Mouse (Mus musculus): Measurements from ENCODE around the gene Hoga1. TPM values are rescaled to one million over a fixed set of nuclear protein-coding genes. Genes with fewer than 3 reads are reported as not detected.

Gene Hoga1
- polyA plus RNA-seq, 1 experiment from 2014 or later = 1.7 TPM

- Histone ChIP-seq H3K4me1 (peaks cover 36% of the 10 kb centered on the region), H3K9me3 (replicated peaks) (no peaks in the 10 kb centered on the region), H3K27ac (replicated peaks) (no peak overlapping the region; the same call in 1 of the 2 replicates), H3K27me3 (no peaks in the 10 kb centered on the region), H3K4me3 (replicated peaks) (no peak overlapping the region), H3K36me3 (no peaks in the 10 kb centered on the region), H3K9ac (no peak overlapping the region), H3K4me2 (replicated peaks) (no peak overlapping the region)
- ATAC-seq (ENCODE audit: insufficient number of reproducible peaks, low FRiP score, low TSS enrichment, low read depth) = no peak
- 33% methylated on average over 7 of the region's 7 CpGs for WGBS
Measured at GRCm38 (mm10) chr19:42009067-42009466, 36.3 kb upstream of the Hoga1 start.

- Histone ChIP-seq H3K9me3 (replicated peaks) (no peaks in the 10 kb centered on the region), H3K27me3 (no peaks in the 10 kb centered on the region), H3K36me3 (no peaks in the 10 kb centered on the region), H3K9ac (no peak overlapping the region), H3K4me1 (peaks cover 39% of the 10 kb centered on the region), H3K4me3 (replicated peaks) (no peak overlapping the region), H3K4me2 (replicated peaks) (no peak overlapping the region), H3K27ac (replicated peaks) (no peak overlapping the region)
- ATAC-seq (ENCODE audit: insufficient number of reproducible peaks, low FRiP score, low TSS enrichment, low read depth) = no peak
- 76% methylated on average over 4 of the region's 4 CpGs for WGBS
Measured at GRCm38 (mm10) chr19:42010436-42010835, 35.0 kb upstream of the Hoga1 start.

GRCm38 (mm10) chr19:42011123-42011522 is 34.3 kb upstream of the Hoga1 start:
- no peak overlapping the region for H3K4me3 ChIP-seq (replicated peaks)
- ATAC-seq (ENCODE audit: insufficient number of reproducible peaks, low FRiP score, low TSS enrichment, low read depth) = peak; percentile 45; the same call in 1 of the 2 replicates
- H3K4me1 ChIP-seq = peaks cover 40% of the 10 kb centered on the region
- no peaks in the 10 kb centered on the region for H3K27me3 ChIP-seq
- peak overlapping the region; percentile 28; the same call in 1 of the 2 replicates for H3K27ac ChIP-seq (replicated peaks)
- H3K9me3 ChIP-seq (replicated peaks) = no peaks in the 10 kb centered on the region
- WGBS = 70% methylated on average over 7 of the region's 7 CpGs
- no peak overlapping the region for H3K9ac ChIP-seq
- H3K36me3 ChIP-seq = no peaks in the 10 kb centered on the region
- H3K4me2 ChIP-seq (replicated peaks) = no peak overlapping the region

- ATAC-seq (ENCODE audit: insufficient number of reproducible peaks, low FRiP score, low TSS enrichment, low read depth) = no peak
- Histone ChIP-seq H3K4me1 (peaks cover 55% of the 10 kb centered on the region), H3K27me3 (no peaks in the 10 kb centered on the region), H3K4me2 (replicated peaks) (no peak overlapping the region), H3K36me3 (no peaks in the 10 kb centered on the region), H3K9ac (no peak overlapping the region), H3K9me3 (replicated peaks) (no peaks in the 10 kb centered on the region), H3K27ac (replicated peaks) (peak overlapping the region; percentile 11; the same call in 1 of the 2 replicates), H3K4me3 (replicated peaks) (no peak overlapping the region)
- WGBS = 74% methylated on average over 3 of the region's 3 CpGs
Measured at GRCm38 (mm10) chr19:42014231-42014825, 31.1 kb upstream of the Hoga1 start.

GRCm38 (mm10) chr19:42015001-42015400 is 30.4 kb upstream of the Hoga1 start:
- 80% methylated on average over 6 of the region's 6 CpGs for WGBS
- Histone ChIP-seq H3K27ac (replicated peaks) (no peak overlapping the region), H3K9me3 (replicated peaks) (no peaks in the 10 kb centered on the region), H3K4me2 (replicated peaks) (no peak overlapping the region), H3K4me1 (peaks cover 59% of the 10 kb centered on the region), H3K36me3 (no peaks in the 10 kb centered on the region), H3K27me3 (no peaks in the 10 kb centered on the region), H3K9ac (no peak overlapping the region), H3K4me3 (replicated peaks) (no peak overlapping the region)
- ATAC-seq (ENCODE audit: insufficient number of reproducible peaks, low FRiP score, low TSS enrichment, low read depth) = no peak

GRCm38 (mm10) chr19:42016251-42016650 is 29.2 kb upstream of the Hoga1 start:
- Histone ChIP-seq H3K4me3 (replicated peaks) (no peak overlapping the region), H3K36me3 (no peaks in the 10 kb centered on the region), H3K4me2 (replicated peaks) (no peak overlapping the region), H3K9me3 (replicated peaks) (no peaks in the 10 kb centered on the region), H3K4me1 (peaks cover 58% of the 10 kb centered on the region), H3K27ac (replicated peaks) (peak overlapping the region; percentile 93), H3K9ac (no peak overlapping the region), H3K27me3 (no peaks in the 10 kb centered on the region)
- 55% methylated on average over 4 of the region's 4 CpGs for WGBS
- no peak for ATAC-seq (ENCODE audit: insufficient number of reproducible peaks, low FRiP score, low TSS enrichment, low read depth)

GRCm38 (mm10) chr19:42016840-42017239 is 28.6 kb upstream of the Hoga1 start:
- Histone ChIP-seq H3K9me3 (replicated peaks) (no peaks in the 10 kb centered on the region), H3K4me1 (peaks cover 64% of the 10 kb centered on the region), H3K27me3 (no peaks in the 10 kb centered on the region), H3K27ac (replicated peaks) (peak overlapping the region; percentile 93), H3K4me2 (replicated peaks) (0 out of 2 replicates have a peak overlapping the region, but pooled peaks have one; percentile 4), H3K9ac (no peak overlapping the region), H3K36me3 (no peaks in the 10 kb centered on the region), H3K4me3 (replicated peaks) (no peak overlapping the region)
- 0 out of 2 replicates have a peak, but pooled peaks have one; percentile 56 for ATAC-seq (ENCODE audit: insufficient number of reproducible peaks, low FRiP score, low TSS enrichment, low read depth)
- 29% methylated on average over 5 of the region's 5 CpGs for WGBS

- WGBS = 37% methylated on average over 8 of the region's 8 CpGs
- no peak overlapping the region for H3K9ac ChIP-seq
- H3K36me3 ChIP-seq = no peaks in the 10 kb centered on the region
- H3K9me3 ChIP-seq (replicated peaks) = no peaks in the 10 kb centered on the region
- H3K27me3 ChIP-seq = no peaks in the 10 kb centered on the region
- H3K27ac ChIP-seq (replicated peaks) = peak overlapping the region; percentile 93
- ATAC-seq (ENCODE audit: insufficient number of reproducible peaks, low FRiP score, low TSS enrichment, low read depth) = peak; percentile 73
- peaks cover 71% of the 10 kb centered on the region for H3K4me1 ChIP-seq
- H3K4me2 ChIP-seq (replicated peaks) = 0 out of 2 replicates have a peak overlapping the region, but pooled peaks have one; percentile 4
- H3K4me3 ChIP-seq (replicated peaks) = no peak overlapping the region
Measured at GRCm38 (mm10) chr19:42017399-42018247, 27.8 kb upstream of the Hoga1 start.

- Histone ChIP-seq H3K4me2 (replicated peaks) (no peak overlapping the region), H3K27ac (replicated peaks) (peak overlapping the region; percentile 93), H3K27me3 (no peaks in the 10 kb centered on the region), H3K4me3 (replicated peaks) (no peak overlapping the region), H3K9ac (no peak overlapping the region), H3K9me3 (replicated peaks) (no peaks in the 10 kb centered on the region), H3K4me1 (peaks cover 76% of the 10 kb centered on the region), H3K36me3 (no peaks in the 10 kb centered on the region)
- no peak for ATAC-seq (ENCODE audit: insufficient number of reproducible peaks, low FRiP score, low TSS enrichment, low read depth)
- 33% methylated on average over 4 of the region's 4 CpGs for WGBS
Measured at GRCm38 (mm10) chr19:42019011-42019522, 26.3 kb upstream of the Hoga1 start.

- H3K36me3 ChIP-seq = no peaks in the 10 kb centered on the region
- H3K9ac ChIP-seq = no peak overlapping the region
- peaks cover 59% of the 10 kb centered on the region for H3K4me1 ChIP-seq
- H3K9me3 ChIP-seq (replicated peaks) = no peaks in the 10 kb centered on the region
- H3K27me3 ChIP-seq = no peaks in the 10 kb centered on the region
- 68% methylated on average over 10 of the region's 10 CpGs for WGBS
- H3K4me2 ChIP-seq (replicated peaks) = no peak overlapping the region
- H3K27ac ChIP-seq (replicated peaks) = peak overlapping the region; percentile 65
- ATAC-seq (ENCODE audit: insufficient number of reproducible peaks, low FRiP score, low TSS enrichment, low read depth) = no peak
- no peak overlapping the region for H3K4me3 ChIP-seq (replicated peaks)
Measured at GRCm38 (mm10) chr19:42021681-42022541, 23.5 kb upstream of the Hoga1 start.

- Histone ChIP-seq H3K9ac (no peak overlapping the region), H3K4me3 (replicated peaks) (no peak overlapping the region), H3K4me1 (peaks cover 53% of the 10 kb centered on the region), H3K27ac (replicated peaks) (peak overlapping the region; percentile 65), H3K36me3 (no peaks in the 10 kb centered on the region), H3K27me3 (no peaks in the 10 kb centered on the region), H3K9me3 (replicated peaks) (no peaks in the 10 kb centered on the region), H3K4me2 (replicated peaks) (no peak overlapping the region)
- 58% methylated on average over 2 of the region's 2 CpGs for WGBS
- ATAC-seq (ENCODE audit: insufficient number of reproducible peaks, low FRiP score, low TSS enrichment, low read depth) = 0 out of 2 replicates have a peak, but pooled peaks have one; percentile 24
Measured at GRCm38 (mm10) chr19:42022542-42022848, 22.9 kb upstream of the Hoga1 start.
